Mouse (Mus musculus): ENCODE measurements around the gene Pcare. TPM values are rescaled to one million over a fixed set of nuclear protein-coding genes. Genes with fewer than 3 reads are reported as not detected.

The Pcare gene
- polyA plus RNA-seq, 1 experiment from 2014 or later: not detected

Other genes with a start within 250 kb of the Pcare start
- 66.9 and 72.7 TPM in 2 replicates for gene Ndc80, start 226.0 kb downstream of the Pcare start, polyA plus RNA-seq (2016; fragmentation: Nextera tagmentation; extraction: Ambion mirVana)
- gene Spdya, start 200.8 kb downstream of the Pcare start, polyA plus RNA-seq (2016; fragmentation: Nextera tagmentation; extraction: Ambion mirVana): 1.0 and 1.3 TPM in 2 replicates
- gene Wdr43, start 137.0 kb downstream of the Pcare start, polyA plus RNA-seq (2016; fragmentation: Nextera tagmentation; extraction: Ambion mirVana): 121 and 126 TPM in 2 replicates
- gene Togaram2, start 79.6 kb downstream of the Pcare start, polyA plus RNA-seq (2016; fragmentation: Nextera tagmentation; extraction: Ambion mirVana): not detected in 2 replicates
- gene Clip4, start 15.6 kb upstream of the Pcare start, polyA plus RNA-seq (2016; fragmentation: Nextera tagmentation; extraction: Ambion mirVana): 4.4 and 5.1 TPM in 2 replicates

Data from forebrain, embryonic 10.5 days (tissue).